Mouse (Mus musculus) spleen, adult 18-20 months (tissue): ENCODE measurements at regions not wholly inside any gene's neighbourhood (a gene's known extent, or its start where the extent isn't known, plus 50 kb on each side); places are given as distances from the start of the nearest gene placed in this dataset.

ENCODE experiments used
- DNase-seq, 2 experiments: peaks; one replicate each; pipeline ENCODE4 v3.0.0; 2022; ENCODE audit warnings: mixed read lengths in 2 of 2

GRCm38 (mm10) chr10:9569277-9569676, 105.7 kb downstream of the Samd5 start:
- DNase-seq: no peak

GRCm38 (mm10) chr10:9557517-9558065, 117.4 kb downstream of the Samd5 start:
- DNase-seq: no peak

GRCm38 (mm10) chr10:9557092-9557491, 117.9 kb downstream of the Samd5 start:
- DNase-seq: no peak

GRCm38 (mm10) chr10:9553946-9554345, 121.1 kb downstream of the Samd5 start:
- no peak for DNase-seq

- no peak for DNase-seq
Observed at GRCm38 (mm10) chr10:9549913-9550709, 124.9 kb downstream of the Samd5 start.

- no peak for DNase-seq
Observed at GRCm38 (mm10) chr10:9545807-9546206, 129.2 kb downstream of the Samd5 start.

- no peak for DNase-seq
Observed at GRCm38 (mm10) chr10:9544041-9544786, 130.8 kb downstream of the Samd5 start.

DNA sequence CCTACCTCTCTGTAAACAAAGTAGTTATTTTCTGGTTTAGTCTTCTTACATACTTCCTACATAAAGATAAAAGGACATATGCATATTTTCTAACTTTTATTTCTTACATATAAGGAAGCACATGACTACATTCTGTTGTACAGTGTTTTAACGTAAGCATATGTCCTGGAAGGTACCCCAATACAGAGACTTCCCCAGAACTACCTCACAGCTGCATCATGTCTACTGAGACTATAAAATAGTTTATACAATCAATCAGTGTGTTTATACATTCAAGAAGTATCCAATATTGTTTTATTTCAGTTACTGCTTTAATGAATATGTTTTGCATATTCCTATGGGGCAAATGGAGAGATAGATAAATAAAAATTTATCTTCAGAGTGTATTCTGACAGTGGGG, 133.4 kb downstream of the Samd5 start:
- DNase-seq: no peak

DNA sequence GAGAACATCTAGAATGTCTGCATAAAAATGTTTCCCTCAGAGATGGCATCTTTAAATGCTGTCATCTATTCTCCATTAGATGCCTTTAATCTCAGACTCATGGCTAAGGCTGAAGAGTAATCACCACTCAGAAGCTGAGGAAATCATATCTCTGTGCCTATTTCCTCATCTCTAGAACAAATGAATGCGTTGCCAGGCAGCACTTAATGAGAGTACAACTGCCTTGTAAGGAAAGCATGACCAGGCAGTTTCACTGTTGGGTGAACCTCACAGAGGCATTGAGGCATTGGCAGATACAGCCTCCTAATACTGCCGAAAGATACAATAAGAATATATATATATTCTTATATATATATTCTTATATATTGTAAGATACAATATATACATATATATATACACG, 137.3 kb downstream of the Samd5 start:
- DNase-seq: no peak

- DNase-seq: no peak
Observed at GRCm38 (mm10) chr10:9534552-9534951, 140.5 kb downstream of the Samd5 start.

DNA sequence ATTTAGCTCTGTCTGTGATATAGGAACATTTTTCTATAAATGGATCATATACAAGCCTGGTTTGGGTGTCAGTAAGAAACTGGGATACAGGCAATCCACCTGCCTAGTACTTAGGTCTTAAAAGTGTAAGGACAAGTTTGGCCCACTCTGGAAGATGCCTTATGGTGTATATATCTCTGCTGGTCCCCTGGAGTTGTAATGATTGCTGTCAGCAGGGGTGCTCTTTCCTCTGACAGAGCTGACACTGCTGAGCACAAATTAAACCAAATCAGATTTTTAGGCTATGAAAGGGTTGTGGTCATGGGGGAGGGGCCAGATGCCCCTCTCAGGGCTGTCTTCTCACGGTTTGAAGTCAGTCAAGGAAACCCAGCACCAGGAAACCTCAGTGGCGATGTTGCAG, 141.7 kb downstream of the Samd5 start:
- DNase-seq: no peak

DNA sequence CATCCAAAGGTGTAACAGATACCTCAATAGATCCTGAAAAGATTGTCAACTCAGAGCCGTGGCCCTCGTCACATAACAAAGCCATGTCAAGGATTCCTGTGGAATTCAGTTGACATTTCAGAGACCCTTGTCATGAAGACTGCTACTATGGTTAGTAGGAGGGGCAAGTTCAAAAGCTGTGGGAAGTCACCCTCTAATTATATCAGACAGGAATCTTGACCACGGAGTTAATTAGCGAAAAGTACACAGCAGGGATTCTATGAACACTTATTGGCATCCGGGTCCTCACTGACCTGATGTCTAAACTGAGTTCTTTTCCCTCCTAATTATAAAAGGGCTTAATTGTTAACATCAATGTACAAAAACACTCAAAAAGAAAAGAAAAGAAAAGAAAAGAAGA, 143.1 kb downstream of the Samd5 start:
- DNase-seq: no peak

- no peak for DNase-seq
Observed at GRCm38 (mm10) chr10:9529408-9529807, 145.6 kb downstream of the Samd5 start.

GRCm38 (mm10) chr10:9528066-9528465, 146.9 kb downstream of the Samd5 start:
- DNase-seq: no peak

DNA sequence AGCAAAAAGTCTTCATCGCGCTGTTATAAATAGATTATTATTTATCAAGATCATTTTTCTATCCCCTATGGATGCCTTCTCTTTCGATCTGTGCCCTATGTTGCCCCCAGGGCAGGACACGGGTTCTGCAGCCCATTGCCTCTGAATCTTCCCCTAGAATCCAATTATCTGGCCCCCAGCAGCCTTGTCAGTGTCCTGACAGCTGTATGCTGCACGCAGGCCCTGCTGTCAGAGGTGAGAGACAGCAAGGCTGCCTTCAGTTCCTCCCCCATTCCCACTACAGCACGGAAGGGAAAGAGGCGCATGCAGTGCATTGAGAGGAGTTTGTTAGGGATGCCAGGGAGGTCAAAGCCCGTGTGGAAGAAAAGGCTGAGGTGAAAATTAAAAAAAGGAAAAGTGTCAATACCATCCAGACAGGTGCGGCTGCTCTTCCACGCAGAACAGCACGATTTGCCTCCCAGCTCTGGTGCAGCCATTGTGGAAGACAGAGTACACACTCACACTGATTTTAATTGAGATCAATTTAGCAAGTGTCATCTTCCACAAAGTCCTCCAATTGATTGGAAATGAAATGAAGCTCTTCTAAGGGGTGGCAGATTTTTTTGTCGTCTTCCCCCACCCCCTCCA, 165.1 kb downstream of the Samd5 start:
- DNase-seq: no peak

DNA sequence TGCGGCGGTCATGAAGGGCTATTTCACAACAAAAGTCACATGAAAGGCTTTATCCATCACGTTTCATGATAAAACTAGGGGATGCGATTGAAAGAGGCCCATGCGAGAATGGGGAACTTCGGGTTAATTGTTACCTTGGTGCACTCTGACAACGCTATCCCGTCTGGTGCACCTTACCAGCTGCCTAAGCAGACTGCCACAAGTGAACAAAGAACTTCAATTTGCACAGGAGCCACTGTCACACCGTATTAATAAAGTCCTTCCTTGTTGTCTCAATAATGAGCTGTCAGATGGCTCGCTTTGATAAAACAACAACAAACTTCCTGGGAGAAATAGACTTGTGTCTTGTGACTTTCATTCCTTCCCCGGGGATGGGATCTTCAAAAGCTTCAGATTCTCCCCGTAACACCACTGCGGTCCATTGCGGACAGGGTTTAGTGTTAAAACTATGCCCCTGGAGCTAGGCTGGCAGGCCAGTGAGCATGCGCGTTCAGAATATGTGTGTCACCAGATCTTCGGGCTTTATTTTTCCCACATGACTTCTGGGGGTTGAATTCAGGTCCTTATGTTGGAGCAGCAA, 165.8 kb downstream of the Samd5 start:
- DNase-seq: no peak

DNA sequence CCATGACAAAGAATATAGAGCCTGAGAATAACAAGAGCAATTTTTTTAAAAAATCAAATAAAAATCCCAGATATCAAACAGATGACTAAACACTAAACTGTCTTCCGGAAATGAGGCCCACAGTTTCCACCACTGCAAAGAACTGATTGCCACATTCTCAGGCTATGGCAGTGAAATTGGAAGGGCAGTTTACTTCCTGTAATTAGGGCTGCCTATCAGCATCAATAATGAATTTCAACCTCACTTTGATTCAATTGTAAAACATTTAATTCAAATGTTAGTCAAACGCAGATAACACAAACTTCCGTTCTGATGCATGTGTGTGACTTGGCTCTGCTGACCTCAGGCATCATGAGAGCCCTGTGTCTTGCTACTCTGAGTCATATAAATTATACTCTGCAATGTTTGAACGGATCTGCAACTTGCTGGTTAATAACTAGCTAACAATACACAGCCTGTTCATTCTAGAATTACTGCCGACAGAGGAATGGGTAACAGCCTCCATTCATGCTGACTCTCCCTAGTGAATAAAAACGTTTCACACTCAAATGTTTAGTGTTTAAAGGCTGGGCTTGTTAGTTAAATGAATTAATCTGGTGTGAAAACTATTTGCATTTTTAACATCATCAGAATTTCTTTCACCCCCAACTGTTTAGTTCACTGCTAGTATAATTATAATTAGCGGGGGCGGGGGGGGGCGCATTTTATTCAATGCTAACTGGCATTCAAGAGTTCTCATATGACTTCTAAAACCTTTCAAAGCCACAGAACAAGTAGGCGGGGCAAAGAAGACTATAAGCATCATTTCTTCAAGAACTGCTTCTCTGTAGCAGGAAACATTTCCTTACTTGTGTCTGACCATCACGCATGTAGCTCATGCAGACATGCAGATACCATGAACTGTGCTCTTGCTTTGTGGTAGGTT, 171.2 kb downstream of the Samd5 start:
- DNase-seq: no peak

GRCm38 (mm10) chr10:9498550-9498949, 176.5 kb downstream of the Samd5 start:
- no peak for DNase-seq

DNA sequence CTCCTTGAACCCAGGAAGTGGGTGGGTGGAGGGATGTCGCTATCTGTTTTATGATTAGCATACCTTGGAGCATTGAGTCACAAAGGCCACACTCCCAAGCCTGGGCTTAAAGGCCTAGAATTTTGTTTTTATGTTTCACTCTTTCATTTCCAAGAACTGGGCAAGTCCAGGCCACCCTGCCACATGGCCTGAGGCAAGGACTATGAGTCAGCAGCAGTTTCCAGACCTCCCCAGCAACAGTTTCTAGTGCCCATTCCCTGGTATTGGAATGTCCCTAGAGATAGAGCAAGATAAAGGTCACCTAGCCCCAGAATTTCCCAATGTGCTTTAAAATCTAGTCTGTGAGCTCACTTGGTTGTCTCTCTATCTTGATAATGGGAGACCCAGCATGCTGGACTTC, 178.0 kb downstream of the Samd5 start:
- no peak for DNase-seq

GRCm38 (mm10) chr10:9495143-9495651, 179.8 kb downstream of the Samd5 start:
- DNase-seq: no peak

DNA sequence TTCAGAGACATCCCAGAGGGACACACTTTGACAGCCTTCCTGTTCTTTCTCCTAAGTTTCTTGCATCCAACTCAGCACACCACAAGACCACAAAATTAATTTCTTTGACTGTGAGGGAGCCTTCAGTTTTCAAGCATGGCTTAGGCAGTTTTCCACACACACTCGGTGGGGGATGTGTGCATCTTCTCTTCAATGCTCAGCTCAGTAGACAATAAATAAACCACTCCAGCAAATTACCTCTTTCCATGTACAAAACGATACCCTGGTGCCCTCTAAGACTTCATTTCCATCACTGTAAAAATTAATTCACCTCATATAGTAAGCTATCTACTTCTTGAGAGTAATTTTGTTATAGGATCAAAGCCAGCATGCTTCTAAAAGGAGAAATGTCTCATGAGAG, 184.6 kb downstream of the Samd5 start:
- no peak for DNase-seq

DNA sequence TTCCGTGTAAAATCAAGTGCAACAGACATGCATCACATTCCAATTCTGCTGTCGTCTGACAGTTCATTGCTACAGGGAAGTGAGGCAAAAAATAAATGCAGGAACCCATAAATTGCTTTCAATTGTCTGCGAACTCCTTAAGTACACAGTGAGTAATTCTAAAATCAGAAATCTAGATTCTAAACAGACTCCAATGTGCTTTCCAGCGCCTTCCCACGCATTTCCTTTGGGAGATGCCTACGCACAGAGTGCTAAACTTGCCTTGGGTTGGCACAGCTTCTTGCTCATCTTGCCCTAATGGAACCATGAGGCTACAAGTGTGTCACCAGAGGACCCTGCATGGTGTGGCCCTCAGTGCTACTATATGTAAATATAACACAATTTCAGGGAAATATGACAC, 212.6 kb downstream of the Samd5 start:
- no peak for DNase-seq
